ENCODE assay signal across 10 mouse cellular contexts in genomic region chr7:79053383-79053889, GRCm38 (mm10). TPM values are rescaled to one million over a fixed set of nuclear protein-coding genes. Genes with fewer than 3 reads are reported as not detected.
DNase-seq lines count a peak whose midpoint lies in the region; ATAC-seq and TF ChIP-seq lines count a peak whose summit lies in the region.
"Had no signal": no experiment of that assay in that cellular context is flagged by ENCODE, and none has a peak within 500 bp of the region (broad histone marks: within the 10 kb centered on the region; RNA-seq: fewer than 3 reads in every experiment).

TSS of gene Acan (plus strand) at chr7:79053483.

- peaks cover 72% of the 10 kb centered on the region for H3K27me3 ChIP-seq in heart, embryonic 11.5 days (ENCODE audit: control insufficient read depth, insufficient read depth, low read length)
- peaks cover 7% of the 10 kb centered on the region; the same call in 1 of the 2 replicates for H3K27me3 ChIP-seq in ES-Bruce4 (ENCODE audit: control insufficient read depth, insufficient read depth, low read length, poor library complexity, severe bottlenecking)
- peaks cover 70% of the 10 kb centered on the region for H3K27me3 ChIP-seq in forebrain, embryonic 12.5 days
- H3K27me3 ChIP-seq in liver, embryonic 13.5 days = peaks cover 79% of the 10 kb centered on the region

- TF ChIP-seq CTCF in ES-Bruce4 (IDR thresholded peaks at IDR 0.05; ENCODE audit: low read depth, low read length) = no peak

- peak within 1 kb of the TSS; percentile 57 for H3K4me3 ChIP-seq in heart, embryonic 11.5 days (ENCODE audit: low read depth, low read length)
- H3K4me3 ChIP-seq in ES-Bruce4 (ENCODE audit: low read depth, low read length) = peak within 1 kb of the TSS; percentile 59
- H3K4me3 ChIP-seq in forebrain, embryonic 12.5 days (replicated peaks) = peak within 1 kb of the TSS; percentile 54
- peak within 1 kb of the TSS; percentile 16 for H3K4me3 ChIP-seq in liver, embryonic 13.5 days (replicated peaks)

- intact Hi-C loops in heart, postnatal 25 days (cut with DNase I) = no loop called here

- no peak for TF ChIP-seq POLR2A in ES-Bruce4 (IDR thresholded peaks at IDR 0.05; ENCODE audit: insufficient read depth, low read length)

- peak within 1 kb of the TSS; percentile 95 for H3K4me2 ChIP-seq in heart, embryonic 11.5 days
- H3K4me2 ChIP-seq in forebrain, embryonic 12.5 days = peak within 1 kb of the TSS; percentile 99
- peak within 1 kb of the TSS; percentile 43 for H3K4me2 ChIP-seq in liver, embryonic 13.5 days

- H3K36me3 ChIP-seq in heart, embryonic 11.5 days (ENCODE audit: control insufficient read depth, insufficient read depth, low read length) = no peaks in the 10 kb centered on the region
- H3K36me3 ChIP-seq in ES-Bruce4 (ENCODE audit: control insufficient read depth, insufficient read depth, low read length, poor library complexity, severe bottlenecking) = no peaks in the 10 kb centered on the region
- no peaks in the 10 kb centered on the region for H3K36me3 ChIP-seq in forebrain, embryonic 12.5 days (replicated peaks)
- no peaks in the 10 kb centered on the region for H3K36me3 ChIP-seq in liver, embryonic 13.5 days

- no peak within 1 kb of the TSS for H3K27ac ChIP-seq in heart, embryonic 11.5 days (ENCODE audit: low read depth, low read length)
- no peak within 1 kb of the TSS for H3K27ac ChIP-seq in ES-Bruce4 (ENCODE audit: insufficient read depth, low read length)
- H3K27ac ChIP-seq in forebrain, embryonic 12.5 days = no peak within 1 kb of the TSS
- no peak within 1 kb of the TSS for H3K27ac ChIP-seq in liver, embryonic 13.5 days

- H3K9ac ChIP-seq in heart, embryonic 11.5 days (ENCODE audit: low read depth, low read length) = peak within 1 kb of the TSS; percentile 34; the same call in 1 of the 2 replicates
- H3K9ac ChIP-seq in ES-Bruce4 (ENCODE audit: low read depth, poor library complexity, severe bottlenecking) = peak within 1 kb of the TSS; percentile 18
- peak within 1 kb of the TSS; percentile 58 for H3K9ac ChIP-seq in forebrain, embryonic 12.5 days
- H3K9ac ChIP-seq in liver, embryonic 13.5 days = no peak within 1 kb of the TSS

- H3K9me3 ChIP-seq in heart, embryonic 11.5 days (replicated peaks; ENCODE audit: control insufficient read depth, low read length) = no peaks in the 10 kb centered on the region
- no peaks in the 10 kb centered on the region for H3K9me3 ChIP-seq in ES-Bruce4 (replicated peaks; ENCODE audit: control insufficient read depth, insufficient read depth, low read length, poor library complexity, severe bottlenecking)
- H3K9me3 ChIP-seq in forebrain, embryonic 12.5 days = no peaks in the 10 kb centered on the region
- no peaks in the 10 kb centered on the region for H3K9me3 ChIP-seq in liver, embryonic 13.5 days (replicated peaks)

- ATAC-seq in heart, embryonic 11.5 days (replicated peaks; ENCODE audit: insufficient number of reproducible peaks, low FRiP score, low TSS enrichment) = no peak
- ATAC-seq in forebrain, embryonic 12.5 days (ENCODE audit: low FRiP score) = no peak
- no peak for ATAC-seq in liver, embryonic 13.5 days (ENCODE audit: low read depth)

- TF ChIP-seq EP300 in ES-Bruce4 (IDR thresholded peaks at IDR 0.05; ENCODE audit: insufficient read depth, low read depth, low read length) = no peak

- peaks cover 9% of the 10 kb centered on the region; the same call in 1 of the 2 replicates for H3K4me1 ChIP-seq in heart, embryonic 11.5 days (ENCODE audit: control insufficient read depth, insufficient read depth, low read length)
- H3K4me1 ChIP-seq in ES-Bruce4 (ENCODE audit: control insufficient read depth, insufficient read depth, low read length) = no peaks in the 10 kb centered on the region
- peaks cover 14% of the 10 kb centered on the region for H3K4me1 ChIP-seq in forebrain, embryonic 12.5 days
- no peaks in the 10 kb centered on the region for H3K4me1 ChIP-seq in liver, embryonic 13.5 days (replicated peaks)

- DNase-seq in heart, postnatal 25 days (ENCODE audit: low spot score) = no peak
- no peak for DNase-seq in liver, embryonic 13.5 days
- DNase-seq in cerebellum, postnatal 10 days = no peak
- no peak for DNase-seq in kidney, adult 18-20 months
- DNase-seq in adrenal gland, adult 2 months = no peak
- DNase-seq: cerebellum, adult 11-12 months had no signal

- WGBS in heart, embryonic 11.5 days (ENCODE audit: insufficient replicate concordance) = under 1% methylated on average over 23 of the region's 23 CpGs
- 0% methylated on average over 22 of the region's 23 CpGs for WGBS in forebrain, embryonic 12.5 days
- 3% methylated on average over 22 of the region's 23 CpGs for WGBS in liver, embryonic 13.5 days (ENCODE audit: insufficient replicate concordance)

RNA-seq across cellular contexts. Expression of gene Acan, which starts in this region (rescaled TPM):
- polyA plus RNA-seq in heart, embryonic 11.5 days (2014; fragmentation: Nextera tagmentation; extraction: Ambion mirVana) = 0.31 and 0.52 TPM in 2 replicates
- total RNA-seq in heart, postnatal 25 days (2021) = under 1 TPM; 0.20 to 0.29 TPM
- 2.0 TPM in 2 replicates for polyA plus RNA-seq in ES-Bruce4 (2011; ENCODE audit: insufficient read depth, insufficient read length, low read depth, missing spikeins)
- 0.47 and 0.63 TPM in 2 replicates for polyA plus RNA-seq in forebrain, embryonic 12.5 days (2016; fragmentation: Nextera tagmentation; extraction: Ambion mirVana)
- polyA plus RNA-seq in liver, embryonic 13.5 days (2015; fragmentation: Nextera tagmentation; extraction: Ambion mirVana) = 0.02 TPM in 1 of 2 replicates, not detected in the other
- total RNA-seq in adrenal gland, adult 2 months (2021) = 10 to 100 TPM in 1 of 2 experiments, 1 to 10 TPM in 1; 1.4 to 21.7 TPM
- polyA plus RNA-seq in adrenal gland, adult 2 months (2012; rRNA removed) = 0.44 and 2.5 TPM in 2 replicates
- total RNA-seq: liver, adult 2 months had no signal
- polyA plus RNA-seq: liver, adult 2 months had no signal

Comparison
In these comparisons a context has a peak if more than half of its experiments do, and no peak if none do; other contexts are left out.
1. H3K4me2 ChIP-seq: peak in every context shown above with its lines; median percentile 99 in forebrain, embryonic 12.5 days; 95 in heart, embryonic 11.5 days; 43 in liver, embryonic 13.5 days.